Mouse (Mus musculus) CH12.LX (cell line): Measurements from ENCODE around the gene Clcn1. TPM values are rescaled to one million over a fixed set of nuclear protein-coding genes. Genes with fewer than 3 reads are reported as not detected.

ENCODE experiments used
- DNase-seq: peaks from one replicate; pipeline ENCODE4 v3.0.0-alpha.2; 2013; ENCODE audit errors: extremely low read depth
- H3K27ac ChIP-seq: 2 replicates; pipeline ENCODE4 v1.5.1; 2012; ENCODE audit warnings: low read depth, mild to moderate bottlenecking, control low read depth, moderate library complexity; ENCODE audit not compliant: insufficient read depth
- H3K27me3 ChIP-seq: replicated peaks from 2 replicates; pipeline ENCODE3; 2012; ENCODE audit warnings: inconsistent platforms
- H3K36me3 ChIP-seq, 2 experiments: replicated peaks in 1 of 2; 2 replicates each; pipeline versions ENCODE3 to v1.6.1; 2012; ENCODE audit warnings: inconsistent platforms in 1 of 2, low read length in 1 of 2, mild to moderate bottlenecking in 1 of 2, mixed read lengths in 1 of 2, moderate library complexity in 1 of 2; ENCODE audit not compliant: control insufficient read depth in 1 of 2, insufficient read depth in 1 of 2
- H3K4me1 ChIP-seq, 2 experiments: 2 replicates each; pipeline ENCODE4 v1.6.1; 2012; ENCODE audit warnings: inconsistent platforms in 1 of 2, moderate library complexity in 1 of 2; ENCODE audit not compliant: insufficient read depth in 2 of 2, control insufficient read depth in 1 of 2
- H3K4me2 ChIP-seq: 2 replicates; pipeline ENCODE4 v1.6.1; 2012; ENCODE audit warnings: low read depth, mild to moderate bottlenecking, control low read depth; ENCODE audit not compliant: poor library complexity, insufficient read depth, severe bottlenecking
- H3K4me3 ChIP-seq, 3 experiments: fragments of 150-350 bp in 1 of 3; sonication (generic) in 1 of 3; replicated peaks in 1 of 3; 2 replicates each; pipeline versions ENCODE3 to v1.5.1; 2011 to 2012; ENCODE audit warnings: low read depth in 2 of 3, low read length in 2 of 3, mild to moderate bottlenecking in 2 of 3, moderate library complexity in 2 of 3, control low read depth in 1 of 3, improper control_type of control experiment in 1 of 3, inconsistent platforms in 1 of 3, mixed read lengths in 1 of 3; ENCODE audit not compliant: poor library complexity in 1 of 3
- H3K79me2 ChIP-seq: replicated peaks from 2 replicates; pipeline ENCODE4 v1.6.1; 2012; ENCODE audit warnings: mild to moderate bottlenecking, moderate library complexity; ENCODE audit not compliant: control insufficient read depth, poor library complexity, insufficient read depth, severe bottlenecking; ENCODE audit errors: extremely low read depth
- H3K9ac ChIP-seq: 2 replicates; pipeline ENCODE4 v1.6.1; 2012; ENCODE audit warnings: low read depth, mild to moderate bottlenecking, control low read depth, moderate library complexity; ENCODE audit not compliant: insufficient read depth
- H3K9me3 ChIP-seq: replicated peaks from 2 replicates; pipeline ENCODE3; 2012; ENCODE audit warnings: low read length, inconsistent platforms, mixed read lengths
- BHLHE40 ChIP-seq: IDR thresholded peaks from 2 replicates; pipeline ENCODE4 v1.6.1; 2011; ENCODE audit warnings: mild to moderate bottlenecking, low read depth, low read length, improper control_type of control experiment
- CHD1 ChIP-seq: IDR thresholded peaks from 2 replicates; pipeline ENCODE4 v1.6.1; 2012; ENCODE audit warnings: low read depth, low read length, improper control_type of control experiment, inconsistent platforms
- E2F4 ChIP-seq: IDR thresholded peaks from 2 replicates; pipeline ENCODE4 v1.6.1; 2011; ENCODE audit warnings: low read depth, low read length, improper control_type of control experiment; ENCODE audit not compliant: insufficient replicate concordance
- ELF1 ChIP-seq: IDR thresholded peaks from 2 replicates; pipeline ENCODE4 v1.6.1; 2014; ENCODE audit warnings: low read depth, mild to moderate bottlenecking, inconsistent platforms, low read length, improper control_type of control experiment
- EP300 ChIP-seq: IDR thresholded peaks from 2 replicates; pipeline ENCODE4 v1.6.1; 2011; ENCODE audit warnings: low read length, improper control_type of control experiment
- ETS1 ChIP-seq: conservative IDR thresholded peaks from 2 replicates; pipeline ENCODE4 v1.6.1; 2012; ENCODE audit warnings: low read depth, mild to moderate bottlenecking, inconsistent platforms, low read length, improper control_type of control experiment, moderate library complexity
- IRF4 ChIP-seq: IDR thresholded peaks from 2 replicates; pipeline ENCODE4 v1.6.1; 2014; ENCODE audit warnings: low read depth, mild to moderate bottlenecking, inconsistent platforms, low read length, improper control_type of control experiment
- JUN ChIP-seq: IDR thresholded peaks from 2 replicates; pipeline ENCODE4 v1.6.1; 2011; ENCODE audit warnings: low read depth, mild to moderate bottlenecking, low read length, improper control_type of control experiment, moderate library complexity; ENCODE audit not compliant: insufficient read depth
- KAT2A ChIP-seq: IDR thresholded peaks from 2 replicates; pipeline ENCODE4 v1.6.1; 2012; ENCODE audit warnings: low read length, improper control_type of control experiment, inconsistent platforms; ENCODE audit not compliant: insufficient replicate concordance
- MAFK ChIP-seq: IDR thresholded peaks from 2 replicates; pipeline ENCODE4 v1.6.1; 2011; ENCODE audit warnings: low read length, improper control_type of control experiment; ENCODE audit not compliant: insufficient replicate concordance
- MEF2A ChIP-seq: IDR thresholded peaks from 2 replicates; pipeline ENCODE4 v1.6.1; 2014; ENCODE audit warnings: low read depth, mild to moderate bottlenecking, inconsistent platforms, low read length, improper control_type of control experiment, borderline replicate concordance
- MXI1 ChIP-seq: IDR thresholded peaks from 2 replicates; pipeline ENCODE4 v1.6.1; 2011; ENCODE audit warnings: mild to moderate bottlenecking, low read depth, low read length, improper control_type of control experiment
- NELFE ChIP-seq: IDR thresholded peaks from 2 replicates; pipeline ENCODE4 v1.6.1; 2011; ENCODE audit warnings: low read depth, low read length, improper control_type of control experiment
- PAX5 ChIP-seq: IDR thresholded peaks from 2 replicates; pipeline ENCODE4 v1.6.1; 2012; ENCODE audit warnings: low read length, inconsistent platforms, mixed read lengths
- RCOR1 ChIP-seq: conservative IDR thresholded peaks from 2 replicates; pipeline ENCODE4 v1.6.1; 2012; ENCODE audit warnings: low read depth, mild to moderate bottlenecking, inconsistent platforms, low read length, improper control_type of control experiment
- TCF12 ChIP-seq: IDR thresholded peaks from 2 replicates; pipeline ENCODE4 v1.6.1; 2014; ENCODE audit warnings: low read depth, mild to moderate bottlenecking, inconsistent platforms, low read length, improper control_type of control experiment
- UBTF ChIP-seq: IDR thresholded peaks from 2 replicates; pipeline ENCODE4 v1.6.1; 2012; ENCODE audit warnings: low read depth, mild to moderate bottlenecking, inconsistent platforms, low read length, improper control_type of control experiment, moderate library complexity
- USF1 ChIP-seq: IDR thresholded peaks from 2 replicates; pipeline ENCODE4 v1.6.1; 2014; ENCODE audit warnings: low read depth, mild to moderate bottlenecking, inconsistent platforms, low read length, improper control_type of control experiment
- ZC3H11A ChIP-seq: IDR thresholded peaks from 2 replicates; pipeline ENCODE4 v1.6.1; 2012; ENCODE audit warnings: low read depth, mild to moderate bottlenecking, inconsistent platforms, low read length, improper control_type of control experiment
- ZMIZ1 ChIP-seq: IDR thresholded peaks from 2 replicates; pipeline ENCODE4 v1.6.1; 2012; ENCODE audit warnings: low read depth, mild to moderate bottlenecking, inconsistent platforms, low read length, improper control_type of control experiment
- dilution Hi-C: fragments of 300-500 bp; cut with MboI; formaldehyde crosslinking; loops from 2 replicates; pipeline ENCODE4 v1.14.3; 2020; ENCODE audit warnings: low sequenced_read_pairs; ENCODE audit not compliant: extremely low pct_unique_long_range_greater_than_20kb, extremely low pct_ligation_motif_present
- in situ Hi-C: fragments of 300-500 bp; cut with MboI; formaldehyde crosslinking; loops from 3 replicates; pipeline ENCODE4 v1.14.3; 2019; ENCODE audit warnings: low sequenced_read_pairs, low pct_ligation_motif_present, low pct_unique_long_range_greater_than_20kb, mixed read lengths
- polyA plus RNA-seq: library from polyadenylated mRNA; unstranded; fragments of >175 nt; gene quantifications from 2 replicates; pipeline ENCODE4 v1.2.1, GENCODE M21; 2012; ENCODE audit warnings: low read depth; ENCODE audit not compliant: insufficient read length
- total RNA-seq, 2 experiments: library from RNA; depleted of rRNA; stranded (reverse); fragments of 300-350 nt in 1 of 2; fragments of >200 nt in 1 of 2; gene quantifications; 2 replicates each; pipeline ENCODE4 v1.2.3; 2012 to 2014

The Clcn1 gene
- total and polyA plus RNA-seq, 3 experiments, result 0.04 to 0.50 (median 0.08) TPM

GRCm38 (mm10) chr6:42287562-42287961 lies 1.1 kb downstream of the Clcn1 start:
- no peaks in the 10 kb centered on the region for H3K27me3 ChIP-seq
- H3K4me1 ChIP-seq, result peaks cover 0 to 13% of the 10 kb centered on the region in 2 experiments; a peak in 1 of 4 replicates
- no peak overlapping the region for H3K4me3 ChIP-seq
- TF ChIP-seq MXI1 (no peak), CHD1 (no peak), ETS1 (no peak), MAFK (no peak), RCOR1 (no peak), USF1 (no peak), PAX5 (no peak), JUN (no peak), ZC3H11A (no peak), TCF12 (no peak), E2F4 (no peak), MEF2A (no peak), KAT2A (no peak), NELFE (no peak), ELF1 (no peak), EP300 (no peak), BHLHE40 (no peak)
- H3K27ac ChIP-seq, result no peak overlapping the region
- no peak overlapping the region for H3K4me2 ChIP-seq
- H3K79me2 ChIP-seq, result no peaks in the 10 kb centered on the region
- H3K9me3 ChIP-seq, result no peaks in the 10 kb centered on the region
- DNase-seq, result no peak
- no peak overlapping the region for H3K9ac ChIP-seq
- dilution Hi-C loops (no loop called here), in situ Hi-C loops (no loop called here)
- H3K36me3 ChIP-seq, result peaks cover 11 to 31% of the 10 kb centered on the region in 2 experiments

- Histone ChIP-seq H3K79me2 (no peaks in the 10 kb centered on the region), H3K27ac (no peak overlapping the region), H3K4me1 (peaks cover 5 to 21% of the 10 kb centered on the region in 2 experiments)
- TF ChIP-seq ZC3H11A, result no peak
- TF ChIP-seq IRF4, result peak; percentile 61; the same call in 1 of the 2 replicates
- TF ChIP-seq ZMIZ1, result no peak
- TF ChIP-seq UBTF, result no peak
- no peak for TF ChIP-seq NELFE
- TF ChIP-seq, all 38 proteins: peak for 1
- dilution Hi-C loops (no loop called here), in situ Hi-C loops (no loop called here)
- Histone ChIP-seq H3K4me3 (no peak overlapping the region), H3K9me3 (no peaks in the 10 kb centered on the region), H3K4me2 (no peak overlapping the region), H3K27me3 (no peaks in the 10 kb centered on the region), H3K36me3 (peaks cover 0 to 4% of the 10 kb centered on the region in 2 experiments), H3K9ac (no peak overlapping the region)
- DNase-seq, result peak; percentile 29
Measured at GRCm38 (mm10) chr6:42293327-42293726, 6.8 kb downstream of the Clcn1 start.
